Comparison of ENCODE assay signal across 8 mouse cellular contexts in genomic region chr11:87592354-87592695, GRCm38 (mm10). TPM values are rescaled to one million over a fixed set of nuclear protein-coding genes. Genes with fewer than 3 reads are reported as not detected.
DNase-seq lines count a peak whose midpoint lies in the region; ATAC-seq lines count a peak whose summit lies in the region.

No protein-coding gene starts in this region.

- H3K4me2 ChIP-seq in neural tube, embryonic 11.5 days (ENCODE audit: low read depth) = peak overlapping the region; percentile 86
- peak overlapping the region; percentile 85 for H3K4me2 ChIP-seq in forebrain, embryonic 11.5 days (ENCODE audit: low read depth, low read length, severe bottlenecking)
- H3K4me2 ChIP-seq in liver, embryonic 11.5 days = peak overlapping the region; percentile 97
- peak overlapping the region; percentile 85 for H3K4me2 ChIP-seq in stomach, embryonic 15.5 days

- no peaks in the 10 kb centered on the region for H3K9me3 ChIP-seq in neural tube, embryonic 11.5 days (ENCODE audit: control insufficient read depth, low read length)
- no peaks in the 10 kb centered on the region for H3K9me3 ChIP-seq in forebrain, embryonic 11.5 days (ENCODE audit: control insufficient read depth, low read length)
- H3K9me3 ChIP-seq in liver, embryonic 11.5 days (ENCODE audit: control insufficient read depth, low read length) = no peaks in the 10 kb centered on the region
- no peaks in the 10 kb centered on the region for H3K9me3 ChIP-seq in stomach, embryonic 15.5 days

- H3K4me1 ChIP-seq in neural tube, embryonic 11.5 days (ENCODE audit: control insufficient read depth, insufficient read depth, low read length) = peaks cover 23% of the 10 kb centered on the region
- H3K4me1 ChIP-seq in forebrain, embryonic 11.5 days (replicated peaks; ENCODE audit: control insufficient read depth, insufficient read depth, low read length) = peaks cover 25% of the 10 kb centered on the region; the same call in 1 of the 2 replicates
- peaks cover 51% of the 10 kb centered on the region for H3K4me1 ChIP-seq in liver, embryonic 11.5 days (replicated peaks; ENCODE audit: control insufficient read depth, insufficient read depth, low read length)
- peaks cover 56% of the 10 kb centered on the region for H3K4me1 ChIP-seq in stomach, embryonic 15.5 days

- peak overlapping the region; percentile 86 for H3K9ac ChIP-seq in neural tube, embryonic 11.5 days (ENCODE audit: low read length)
- H3K9ac ChIP-seq in forebrain, embryonic 11.5 days (ENCODE audit: low read length) = peak overlapping the region; percentile 85
- H3K9ac ChIP-seq in liver, embryonic 11.5 days (ENCODE audit: low read depth, low read length) = peak overlapping the region; percentile 81
- peak overlapping the region; percentile 66 for H3K9ac ChIP-seq in stomach, embryonic 15.5 days

- H3K27ac ChIP-seq in neural tube, embryonic 11.5 days (ENCODE audit: low read depth, low read length) = peak overlapping the region; percentile 87
- H3K27ac ChIP-seq in forebrain, embryonic 11.5 days (ENCODE audit: low read depth, low read length) = peak overlapping the region; percentile 73
- H3K27ac ChIP-seq in liver, embryonic 11.5 days (ENCODE audit: low read depth, low read length) = peak overlapping the region; percentile 92
- peak overlapping the region; percentile 96 for H3K27ac ChIP-seq in stomach, embryonic 15.5 days

- DNase-seq in neural tube, embryonic 11.5 days (ENCODE audit: low spot score) = no peak
- DNase-seq in neural tube, embryonic 10.5 days (ENCODE audit: extremely low spot score, low spot score) = no peak
- no peak for DNase-seq in forebrain, embryonic 11.5 days (ENCODE audit: low spot score)
- DNase-seq in liver, embryonic 11.5 days (ENCODE audit: low spot score) = no peak
- no peak for DNase-seq in adrenal gland, postnatal 36 days
- no peak for DNase-seq in Muller cell, postnatal 12 days (ENCODE audit: inconsistent ontology term)
- DNase-seq in cerebellum, postnatal 14 days = no peak

- H3K27me3 ChIP-seq in neural tube, embryonic 11.5 days (ENCODE audit: control insufficient read depth, insufficient read depth, low read length) = no peaks in the 10 kb centered on the region
- H3K27me3 ChIP-seq in forebrain, embryonic 11.5 days (ENCODE audit: control insufficient read depth, insufficient read depth, low read length) = no peaks in the 10 kb centered on the region
- no peaks in the 10 kb centered on the region for H3K27me3 ChIP-seq in liver, embryonic 11.5 days (replicated peaks; ENCODE audit: control insufficient read depth, insufficient read depth, low read length)
- H3K27me3 ChIP-seq in stomach, embryonic 15.5 days (replicated peaks) = no peaks in the 10 kb centered on the region

- no peaks in the 10 kb centered on the region; the same call in none of the 2 replicates for H3K36me3 ChIP-seq in neural tube, embryonic 11.5 days (ENCODE audit: control insufficient read depth, insufficient read depth, low read length)
- no peaks in the 10 kb centered on the region; the same call in 1 of the 2 replicates for H3K36me3 ChIP-seq in forebrain, embryonic 11.5 days (ENCODE audit: control insufficient read depth, insufficient read depth, low read length)
- peaks cover 4% of the 10 kb centered on the region for H3K36me3 ChIP-seq in liver, embryonic 11.5 days (ENCODE audit: control insufficient read depth, insufficient read depth, low read length)
- H3K36me3 ChIP-seq in stomach, embryonic 15.5 days = peaks cover 3% of the 10 kb centered on the region

- peak overlapping the region; percentile 76 for H3K4me3 ChIP-seq in neural tube, embryonic 11.5 days (ENCODE audit: low read depth, low read length)
- peak overlapping the region; percentile 81 for H3K4me3 ChIP-seq in forebrain, embryonic 11.5 days (ENCODE audit: low read depth, low read length)
- peak overlapping the region; percentile 76 for H3K4me3 ChIP-seq in liver, embryonic 11.5 days (ENCODE audit: low read depth, low read length)
- peak overlapping the region; percentile 76 for H3K4me3 ChIP-seq in stomach, embryonic 15.5 days (replicated peaks)

- ATAC-seq in neural tube, embryonic 11.5 days (ENCODE audit: insufficient read depth, low FRiP score, low TSS enrichment) = no peak
- no peak; the same call in 1 of the 2 replicates for ATAC-seq in forebrain, embryonic 11.5 days (replicated peaks; ENCODE audit: low FRiP score)
- no peak for ATAC-seq in liver, embryonic 11.5 days (replicated peaks; ENCODE audit: low FRiP score)
- no peak for ATAC-seq in stomach, embryonic 15.5 days (ENCODE audit: insufficient read depth, low FRiP score, low read depth)

- 0% methylated on average over 11 of the region's 15 CpGs for WGBS in neural tube, embryonic 11.5 days
- 0% methylated on average over 12 of the region's 15 CpGs for WGBS in forebrain, embryonic 11.5 days
- under 1% methylated on average over 15 of the region's 15 CpGs for WGBS in liver, embryonic 11.5 days
- WGBS in stomach, embryonic 15.5 days = 0% methylated on average over 15 of the region's 15 CpGs

RNA-seq across cellular contexts. Expression of gene Mtmr4, which starts 0.4 kb away (rescaled TPM):
- polyA plus RNA-seq in neural tube, embryonic 11.5 days (2014; fragmentation: Nextera tagmentation; extraction: Ambion mirVana) = 84.9 and 95.9 TPM in 2 replicates
- 72.2 and 75.6 TPM in 2 replicates for polyA plus RNA-seq in forebrain, embryonic 11.5 days (2014; fragmentation: Nextera tagmentation; extraction: Ambion mirVana)
- 31.5 and 34.8 TPM in 2 replicates for polyA plus RNA-seq in liver, embryonic 11.5 days (2014; fragmentation: Nextera tagmentation; extraction: Ambion mirVana)
- polyA plus RNA-seq in stomach, embryonic 15.5 days (2015; fragmentation: Nextera tagmentation; extraction: Ambion mirVana) = 25.6 and 26.5 TPM in 2 replicates
- 10 to 100 TPM; 26.1 to 31.4 TPM for total RNA-seq in adrenal gland, postnatal 36 days (2021)

RNA-seq across cellular contexts. Expression of gene Sept4, which starts 23.6 kb away (rescaled TPM):
- polyA plus RNA-seq in neural tube, embryonic 11.5 days (2014; fragmentation: Nextera tagmentation; extraction: Ambion mirVana) = 8.0 and 8.8 TPM in 2 replicates
- 8.0 and 8.8 TPM in 2 replicates for polyA plus RNA-seq in forebrain, embryonic 11.5 days (2014; fragmentation: Nextera tagmentation; extraction: Ambion mirVana)
- 11.1 and 12.8 TPM in 2 replicates for polyA plus RNA-seq in liver, embryonic 11.5 days (2014; fragmentation: Nextera tagmentation; extraction: Ambion mirVana)
- polyA plus RNA-seq in stomach, embryonic 15.5 days (2015; fragmentation: Nextera tagmentation; extraction: Ambion mirVana) = 22.2 and 23.7 TPM in 2 replicates
- 10 to 100 TPM; 33.2 to 41.3 TPM for total RNA-seq in adrenal gland, postnatal 36 days (2021)

RNA-seq across cellular contexts. Expression of gene Hsf5, which starts 24.6 kb away (rescaled TPM):
- 0.18 and 0.24 TPM in 2 replicates for polyA plus RNA-seq in neural tube, embryonic 11.5 days (2014; fragmentation: Nextera tagmentation; extraction: Ambion mirVana)
- 0.37 and 0.52 TPM in 2 replicates for polyA plus RNA-seq in forebrain, embryonic 11.5 days (2014; fragmentation: Nextera tagmentation; extraction: Ambion mirVana)
- polyA plus RNA-seq in liver, embryonic 11.5 days (2014; fragmentation: Nextera tagmentation; extraction: Ambion mirVana) = 0.08 and 0.10 TPM in 2 replicates
- polyA plus RNA-seq in stomach, embryonic 15.5 days (2015; fragmentation: Nextera tagmentation; extraction: Ambion mirVana) = 0.26 and 0.31 TPM in 2 replicates
- under 1 TPM in 1 of 2 experiments, not detected in 1; 0.13 TPM for total RNA-seq in adrenal gland, postnatal 36 days (2021)

RNA-seq across cellular contexts. Expression of gene Gm11492, which starts 25.9 kb away (rescaled TPM):
- polyA plus RNA-seq in neural tube, embryonic 11.5 days (2014; fragmentation: Nextera tagmentation; extraction: Ambion mirVana) = not detected in 2 replicates
- not detected in 2 replicates for polyA plus RNA-seq in forebrain, embryonic 11.5 days (2014; fragmentation: Nextera tagmentation; extraction: Ambion mirVana)
- polyA plus RNA-seq in liver, embryonic 11.5 days (2014; fragmentation: Nextera tagmentation; extraction: Ambion mirVana) = not detected in 2 replicates
- polyA plus RNA-seq in stomach, embryonic 15.5 days (2015; fragmentation: Nextera tagmentation; extraction: Ambion mirVana) = not detected in 2 replicates
- not detected for total RNA-seq in adrenal gland, postnatal 36 days (2021)
